Mouse (Mus musculus) large intestine, adult 2 months (tissue): Measurements from ENCODE around the gene Tspan14. TPM values are rescaled to one million over a fixed set of nuclear protein-coding genes. Genes with fewer than 3 reads are reported as not detected.
A peak's percentile ranks its signal among the peaks of the same experiment; 100 is the strongest.

ENCODE experiments used
- DNase-seq: peaks from one replicate; pipeline ENCODE4 v3.0.0-alpha.2; 2012; ENCODE audit warnings: low read depth, low spot score
- WGBS: fragments of 180-500 bp; shearing (Covaris S2); methylation state at CpG from one replicate; pipeline ENCODE4 v1.1.7; 2018; 5-methylcytosine and 5-hydroxymethylcytosine counted together
- polyA plus RNA-seq: library from polyadenylated mRNA; depleted of rRNA; stranded (reverse); fragments of >200 nt; gene quantifications from 2 replicates; pipeline ENCODE4 v1.2.3, GENCODE M21; 2012

Gene Tspan14
- polyA plus RNA-seq, 1 experiment = 49.4 TPM

DNA sequence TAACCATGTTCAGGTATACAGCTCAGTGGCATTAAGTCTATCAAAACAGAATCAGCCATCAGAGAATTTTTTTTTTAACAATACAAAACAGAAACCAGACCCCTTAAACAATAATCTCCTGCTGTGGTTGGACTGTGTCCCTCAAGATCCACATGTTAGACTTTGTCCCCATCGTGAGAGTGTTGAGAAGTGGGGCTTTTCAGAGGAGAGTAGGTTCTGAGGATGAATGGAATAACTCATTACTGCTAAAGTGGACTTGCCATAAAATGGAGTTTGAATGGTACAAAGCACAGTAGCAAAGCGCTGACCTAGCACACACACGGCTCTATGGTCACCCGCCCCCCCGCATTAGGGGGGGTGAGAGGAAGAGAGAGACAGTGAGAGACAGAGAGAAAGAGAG lies 37.7 kb downstream of the Tspan14 start:
- no peak for DNase-seq
- 49% methylated on average over 5 of the region's 5 CpGs for WGBS

DNA sequence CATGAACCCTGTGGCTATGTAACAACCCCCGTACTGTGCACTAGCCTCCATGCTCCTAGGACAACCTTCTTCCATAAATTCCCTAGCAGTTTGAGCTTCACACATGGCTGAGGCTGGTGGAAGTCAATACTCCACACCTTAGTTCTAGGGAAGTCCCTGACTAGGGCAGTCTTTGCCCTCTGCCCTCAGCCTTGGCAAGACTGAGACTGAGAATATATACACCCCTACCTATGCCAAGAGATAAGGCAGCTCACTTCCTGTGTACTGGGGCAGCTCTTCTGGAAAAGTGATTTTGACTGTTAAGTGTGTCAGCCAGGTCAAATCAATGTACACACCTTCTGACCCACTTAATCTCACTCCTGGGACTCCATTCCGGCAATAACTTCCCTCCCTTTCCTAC lies 39.6 kb downstream of the Tspan14 start:
- DNase-seq = peak; percentile 83
- 15% methylated on average over 2 of the region's 2 CpGs for WGBS

DNA sequence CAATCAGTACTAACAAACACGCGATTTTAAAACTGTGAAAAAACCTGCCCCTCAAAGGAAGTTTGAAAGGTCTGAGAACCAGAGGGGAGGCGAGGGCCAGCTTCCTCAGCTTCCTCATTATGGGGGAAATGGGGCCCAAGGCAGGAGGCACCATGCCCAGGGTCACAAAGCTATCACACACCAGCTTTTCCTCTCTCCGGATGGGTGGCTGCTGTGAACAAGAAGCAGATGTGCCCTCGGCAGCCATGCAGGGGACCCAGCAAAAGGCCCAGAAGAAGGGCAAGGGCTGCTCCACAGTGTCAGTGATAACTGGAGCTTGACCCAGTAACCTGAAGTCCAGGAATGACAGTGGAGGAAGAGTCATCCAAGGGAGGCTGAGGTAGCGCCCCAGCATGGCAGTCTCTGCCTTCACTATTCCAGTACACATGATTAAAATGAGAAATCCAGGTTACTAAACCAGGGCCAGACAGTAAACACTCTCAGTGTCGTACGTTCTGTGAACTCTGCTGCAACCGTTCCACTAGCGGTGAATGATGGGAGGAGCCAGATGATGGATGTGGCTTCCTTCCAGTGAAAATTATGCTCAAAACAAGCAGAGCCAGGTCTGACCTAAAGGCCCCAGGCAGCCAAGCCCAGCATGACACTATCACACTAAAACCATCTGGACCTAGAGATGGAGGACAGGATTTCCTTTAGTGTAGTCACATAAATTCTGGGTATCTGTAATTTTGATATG lies 42.1 kb downstream of the Tspan14 start:
- no peak for DNase-seq
- WGBS = 23% methylated on average over 10 of the region's 10 CpGs

DNA sequence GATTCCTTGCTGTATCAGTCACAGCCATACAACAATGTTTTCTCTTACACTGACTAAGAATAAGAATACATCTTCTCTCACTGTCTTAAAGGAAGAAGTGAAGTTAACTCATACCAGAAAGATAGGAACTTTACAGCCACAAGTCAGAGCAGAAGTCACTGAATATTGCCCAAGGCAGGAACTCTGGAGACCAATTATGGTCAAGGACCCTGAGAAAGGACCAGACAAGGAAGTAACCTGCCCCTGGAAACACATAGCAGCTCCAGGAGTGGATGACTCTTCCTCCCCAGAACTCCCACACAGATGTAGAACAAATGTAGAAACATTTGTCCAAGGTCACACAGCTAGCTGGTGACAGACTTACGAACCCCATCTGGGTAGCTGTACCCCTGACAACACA lies 45.4 kb downstream of the Tspan14 start:
- 94% methylated on average over 1 of the region's 1 CpGs for WGBS
- DNase-seq = no peak

DNA sequence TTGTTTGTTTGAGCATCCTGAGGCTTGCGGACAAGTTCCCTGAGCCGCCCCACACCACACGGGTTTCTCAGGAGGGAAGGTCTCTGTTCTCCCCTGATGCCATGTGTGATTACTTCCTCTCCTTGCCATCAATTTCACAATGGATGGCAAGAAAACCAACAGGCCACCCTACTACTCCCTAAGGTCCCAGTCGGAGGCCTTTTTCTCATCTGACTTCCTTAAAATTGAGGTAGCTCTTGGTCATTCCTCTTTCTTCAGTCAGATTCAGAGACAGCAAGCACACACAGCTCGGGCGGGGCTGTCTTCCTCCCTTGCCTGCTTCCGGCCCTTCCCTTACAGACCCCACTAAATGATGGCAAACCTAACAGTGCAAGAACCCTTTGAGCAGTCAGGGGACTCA lies 47.1 kb downstream of the Tspan14 start:
- DNase-seq = no peak
- whole genome bisulfite sequencing = 76% methylated on average over 7 of the region's 7 CpGs

DNA sequence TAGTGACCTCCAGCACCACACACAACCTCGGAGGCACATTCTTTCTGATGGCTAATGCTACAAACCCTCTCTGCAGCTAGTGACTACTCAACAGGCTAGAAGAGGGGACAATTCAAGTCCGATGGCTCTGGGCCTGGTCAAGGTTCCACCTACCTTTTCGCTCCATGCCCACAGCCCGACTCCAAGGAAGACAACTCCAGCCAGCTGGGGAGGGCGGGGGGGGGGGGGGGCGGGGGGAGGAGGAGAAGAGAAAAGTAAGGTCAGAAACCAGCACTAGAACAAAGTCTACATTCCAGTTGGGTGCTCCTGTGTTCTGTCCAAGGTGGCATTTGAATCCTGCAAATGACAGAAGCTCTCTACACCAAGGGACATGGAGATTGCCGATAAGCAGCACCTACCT lies 48.1 kb downstream of the Tspan14 start:
- DNase-seq = no peak
- 71% methylated on average over 6 of the region's 7 CpGs for WGBS

DNA sequence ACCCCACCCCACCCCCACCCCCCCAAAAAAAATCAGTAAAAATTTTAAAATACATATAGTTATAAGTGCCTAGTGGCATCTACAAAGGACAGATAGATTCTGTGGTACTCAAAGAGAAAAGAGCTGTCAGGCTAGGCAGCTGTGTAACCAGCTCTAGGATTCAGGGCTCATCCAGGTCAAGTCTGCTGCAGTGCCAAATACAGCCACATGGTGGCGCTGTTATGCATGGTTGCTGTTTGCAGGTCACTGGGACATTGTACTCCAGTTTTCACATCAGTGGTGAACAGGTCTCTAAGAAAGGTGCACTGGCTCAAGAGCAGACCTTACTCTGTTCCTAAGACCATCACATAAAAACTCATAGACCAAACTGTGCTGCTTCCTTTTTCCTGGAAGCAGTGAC lies 49.0 kb downstream of the Tspan14 start:
- DNase-seq = peak; percentile 83
- 3% methylated on average over 1 of the region's 1 CpGs for WGBS

DNA sequence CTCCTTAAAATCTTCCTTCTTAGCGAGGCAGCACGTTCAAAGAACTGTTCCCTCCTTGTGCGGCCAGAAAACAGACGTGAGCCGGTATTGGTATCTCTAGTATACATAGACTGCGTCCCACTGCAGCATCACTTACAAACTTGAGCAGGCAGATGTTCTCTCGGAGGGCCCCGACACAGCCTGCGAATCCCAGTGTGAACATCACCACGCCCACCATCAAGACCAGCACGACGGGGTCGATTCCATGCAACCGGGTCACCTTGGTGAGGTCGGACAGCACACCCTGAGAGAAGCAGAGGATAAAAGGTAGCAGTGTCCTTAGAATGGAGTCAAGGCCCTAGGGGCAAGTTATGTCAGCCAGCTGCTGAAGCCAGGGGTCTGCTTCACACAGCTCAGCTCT lies 49.9 kb downstream of the Tspan14 start:
- no peak for DNase-seq
- WGBS = 84% methylated on average over 15 of the region's 15 CpGs

DNA sequence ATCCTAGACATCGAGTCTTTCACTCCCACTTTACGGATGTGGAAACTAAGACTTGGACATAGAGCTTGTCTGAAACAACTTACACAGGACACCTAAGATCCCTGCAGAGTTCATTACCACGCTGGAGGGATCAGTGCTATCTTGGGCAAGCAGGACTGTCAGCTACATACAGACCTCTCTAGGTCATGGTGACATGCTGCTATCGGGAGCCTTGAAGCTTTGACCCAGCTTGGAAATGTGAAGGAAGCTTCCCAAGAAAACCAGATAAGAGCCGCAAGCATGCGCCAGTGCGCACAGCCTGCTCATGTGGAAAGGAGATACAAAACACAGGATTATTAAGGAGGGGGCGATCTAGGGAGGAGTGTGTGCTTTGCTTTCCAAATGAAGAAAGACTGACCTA lies 50.8 kb downstream of the Tspan14 start:
- no peak for DNase-seq
- 79% methylated on average over 8 of the region's 8 CpGs for WGBS

DNA sequence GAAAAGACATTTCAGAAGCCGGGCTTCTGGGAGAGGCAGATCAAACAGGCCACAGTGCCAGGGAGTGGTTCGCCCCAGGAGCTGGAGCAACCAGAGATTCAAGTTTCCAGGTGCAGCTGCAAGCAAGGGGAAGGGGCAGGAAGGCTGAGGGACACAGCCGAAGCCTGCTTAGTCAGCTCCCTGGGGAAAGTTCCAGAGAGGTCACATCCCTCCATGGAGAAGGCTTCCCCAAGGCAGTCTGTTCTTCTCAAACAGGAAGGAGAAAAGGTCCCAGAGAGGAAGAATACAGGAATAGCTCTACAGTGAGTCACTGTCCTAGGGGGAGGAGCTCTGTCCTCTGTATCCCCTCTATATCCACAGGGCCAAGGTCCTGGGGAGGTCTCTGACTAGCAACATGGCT lies 51.9 kb downstream of the Tspan14 start:
- no peak for DNase-seq
- 36% methylated on average over 3 of the region's 3 CpGs for WGBS

DNA sequence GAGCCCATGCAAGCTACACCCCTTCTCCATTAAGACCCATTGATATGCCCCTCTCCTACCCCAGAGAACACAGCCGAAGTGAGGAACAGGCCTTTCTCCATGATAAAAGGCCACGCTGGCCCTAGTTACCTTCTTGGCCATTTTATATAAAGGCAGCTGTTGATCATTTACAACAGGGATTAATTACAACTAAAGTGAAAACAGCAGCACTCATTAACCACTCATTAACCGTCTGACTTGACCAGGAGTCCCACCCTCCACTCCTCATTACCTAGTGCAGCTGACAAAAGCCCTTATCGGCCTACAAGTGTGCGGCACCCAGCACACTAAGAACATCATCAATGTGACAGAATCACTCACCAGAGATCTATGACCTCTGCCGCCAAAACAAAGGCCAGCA lies 52.9 kb downstream of the Tspan14 start:
- no peak for DNase-seq
- 92% methylated on average over 6 of the region's 6 CpGs for WGBS

DNA sequence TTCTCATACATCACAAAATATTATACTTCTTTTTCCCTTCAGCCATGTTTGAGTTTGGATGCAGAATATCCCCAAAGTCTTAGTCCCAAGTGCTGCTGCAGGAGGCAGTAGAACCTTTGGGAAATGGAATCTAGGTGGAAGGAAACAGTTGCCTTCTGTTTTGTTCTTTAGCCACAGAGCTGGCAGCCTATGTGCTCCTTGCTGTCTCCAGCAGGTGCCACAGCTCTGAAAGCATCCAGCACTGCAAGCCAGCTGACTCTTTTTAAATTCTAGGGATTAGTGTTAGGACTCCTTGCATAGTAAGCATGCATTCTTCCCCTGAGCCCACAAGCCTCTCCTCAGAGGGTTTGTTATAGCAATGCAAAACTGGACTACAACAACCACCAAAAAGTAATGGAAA lies 55.1 kb downstream of the Tspan14 start:
- no peak for DNase-seq

DNA sequence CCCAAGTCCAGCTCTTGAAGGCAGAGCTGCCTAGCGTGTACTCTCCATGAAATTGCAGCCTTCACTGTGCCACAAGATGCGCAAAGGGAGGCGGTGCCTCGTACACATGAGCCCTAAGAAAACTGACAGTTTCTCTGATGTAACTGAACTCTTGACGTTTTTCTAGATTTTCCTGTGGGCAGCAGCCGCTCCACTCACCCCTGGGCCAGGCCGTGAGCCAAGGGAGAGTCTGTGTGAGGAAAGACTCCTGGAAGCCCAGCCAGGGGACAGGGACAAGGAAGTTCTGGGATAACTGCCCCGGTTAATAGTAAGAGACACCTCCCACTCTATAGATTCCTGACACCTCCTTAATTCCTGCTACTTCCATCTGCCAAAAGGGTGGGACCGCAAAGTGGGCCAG lies 57.8 kb downstream of the Tspan14 start:
- DNase-seq = no peak
- WGBS = 72% methylated on average over 9 of the region's 9 CpGs

DNA sequence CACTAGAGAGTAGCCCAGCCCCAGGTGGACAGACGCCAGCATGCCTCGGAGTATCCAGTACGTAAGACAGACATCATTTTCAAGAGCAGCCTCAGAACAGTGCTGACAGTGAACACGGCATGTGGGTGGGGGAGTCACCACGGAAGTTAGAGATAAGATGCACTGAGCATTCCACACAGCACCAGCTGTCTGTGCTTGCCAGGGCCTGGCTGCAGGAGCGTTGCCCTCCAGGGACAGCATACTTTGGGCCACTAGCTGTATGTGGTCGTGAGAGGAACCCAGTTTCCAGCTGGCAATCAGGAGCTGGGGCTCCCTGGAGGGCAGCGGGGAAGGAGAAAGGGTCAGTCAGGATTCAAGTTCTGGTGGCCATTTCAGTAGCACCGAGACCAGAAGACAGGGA lies 59.8 kb downstream of the Tspan14 start:
- WGBS = 88% methylated on average over 9 of the region's 9 CpGs
- DNase-seq = no peak

DNA sequence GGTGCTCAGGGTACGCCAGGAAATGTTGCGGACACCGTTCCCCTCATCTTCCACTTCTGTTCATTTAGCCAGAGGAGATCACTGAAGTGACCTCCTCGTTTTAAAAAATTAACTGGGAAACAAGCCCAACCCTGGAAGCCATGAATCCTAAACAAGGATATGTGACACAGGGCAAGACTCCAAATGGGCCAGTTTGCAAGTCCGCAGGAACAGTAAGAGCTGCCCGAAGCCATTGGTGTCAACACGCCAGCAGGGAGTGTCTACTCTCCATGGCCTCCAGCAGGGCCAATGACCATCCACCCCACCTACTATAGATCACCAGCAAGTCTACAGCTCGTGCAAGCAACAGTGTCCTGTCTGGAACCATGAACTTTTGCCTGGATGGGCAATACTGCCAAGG lies 60.8 kb downstream of the Tspan14 start:
- no peak for DNase-seq
- WGBS = 88% methylated on average over 8 of the region's 8 CpGs

DNA sequence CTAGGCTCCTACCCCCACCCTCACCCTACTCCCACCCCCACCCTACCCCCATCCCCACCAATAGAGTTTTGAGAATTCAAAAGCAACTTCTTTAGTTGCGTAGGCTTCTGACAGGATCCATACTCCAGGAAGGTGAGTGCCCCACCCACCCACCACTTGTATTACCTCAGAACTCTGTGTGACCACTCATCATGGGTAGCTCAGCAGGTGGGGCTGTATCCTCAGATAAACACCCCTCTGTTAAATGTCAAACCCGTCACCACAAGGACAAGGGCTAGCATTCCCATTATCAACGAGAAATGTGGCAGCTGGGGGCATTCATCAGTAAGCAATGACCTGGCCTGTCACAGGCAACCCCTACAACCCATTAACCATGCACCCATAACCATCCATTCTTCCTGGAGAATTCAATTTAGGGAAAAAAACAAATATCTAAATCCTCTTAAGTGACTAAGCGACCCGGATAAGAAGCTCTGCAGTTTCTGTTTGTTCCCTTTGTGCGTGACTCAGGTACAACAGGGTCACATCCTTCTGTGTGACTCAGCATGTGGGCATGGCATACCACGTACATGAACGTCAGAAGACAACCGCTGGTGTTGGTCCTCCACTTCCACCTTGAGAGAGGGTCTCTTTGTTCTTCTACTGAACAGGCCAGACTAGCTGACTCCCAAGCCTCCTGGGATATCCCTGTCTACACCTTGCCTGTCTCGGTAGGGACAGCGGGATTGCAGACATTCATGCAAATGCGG lies 64.1 kb downstream of the Tspan14 start:
- DNase-seq = no peak
- WGBS = 78% methylated on average over 12 of the region's 12 CpGs

DNA sequence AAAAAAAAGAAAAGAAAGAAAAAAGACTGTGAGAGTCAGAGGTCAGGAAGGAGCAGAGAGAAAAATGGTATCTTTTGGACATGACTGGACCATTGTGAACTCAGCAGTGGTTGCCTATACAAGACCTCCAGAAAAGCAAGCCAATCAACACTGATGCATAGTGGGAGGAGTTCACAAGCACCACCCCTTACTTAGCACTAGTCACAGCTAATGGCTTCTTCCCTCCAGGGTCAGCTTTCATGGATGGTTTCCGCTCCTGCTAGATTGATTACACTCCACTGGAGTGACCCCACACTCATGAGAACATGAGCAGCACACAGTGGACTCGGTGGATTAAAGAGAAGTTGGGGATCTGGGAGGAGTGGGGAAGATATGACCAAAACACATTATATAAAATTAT lies 66.3 kb downstream of the Tspan14 start:
- WGBS = 72% methylated on average over 2 of the region's 2 CpGs
- no peak for DNase-seq

DNA sequence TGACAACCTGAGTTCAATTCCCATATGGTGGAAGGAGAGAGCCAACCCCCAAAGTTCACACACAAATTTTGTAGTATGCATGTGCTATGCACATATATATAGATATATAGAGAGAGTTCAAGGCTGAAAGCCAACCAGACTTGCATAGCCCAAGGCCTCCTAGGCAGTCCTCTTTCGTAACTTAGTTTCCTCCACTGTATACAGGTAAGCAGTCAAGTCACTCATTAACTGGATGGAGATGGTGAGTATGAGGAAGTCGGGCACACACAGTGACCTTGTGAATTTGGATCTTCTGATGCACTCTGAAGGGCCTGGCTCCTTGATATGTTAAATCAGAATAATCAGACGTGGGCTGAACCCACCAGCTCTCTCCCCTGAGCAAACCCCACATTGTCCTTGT lies 68.7 kb downstream of the Tspan14 start:
- WGBS = 35% methylated on average over 3 of the region's 3 CpGs
- no peak for DNase-seq

DNA sequence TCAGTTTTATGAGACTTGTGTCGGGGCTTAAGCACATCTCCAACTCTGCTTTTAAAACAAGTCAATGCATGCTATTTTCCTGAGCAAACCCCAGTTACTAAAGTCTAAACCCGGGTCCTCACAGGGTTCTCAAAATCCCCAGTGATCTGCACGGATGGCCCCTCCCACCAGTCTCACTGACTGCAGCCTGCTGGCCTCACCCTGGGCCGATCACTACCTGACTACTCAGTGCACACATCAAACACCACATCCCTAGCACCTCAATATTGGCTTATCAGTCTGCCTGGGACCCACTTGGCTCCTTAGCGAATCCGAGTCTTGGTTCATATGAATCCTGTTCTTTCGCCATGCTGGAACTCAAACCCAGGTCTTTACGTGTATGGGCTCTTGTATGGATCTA lies 70.9 kb downstream of the Tspan14 start:
- no peak for DNase-seq
- 67% methylated on average over 8 of the region's 8 CpGs for WGBS

DNA sequence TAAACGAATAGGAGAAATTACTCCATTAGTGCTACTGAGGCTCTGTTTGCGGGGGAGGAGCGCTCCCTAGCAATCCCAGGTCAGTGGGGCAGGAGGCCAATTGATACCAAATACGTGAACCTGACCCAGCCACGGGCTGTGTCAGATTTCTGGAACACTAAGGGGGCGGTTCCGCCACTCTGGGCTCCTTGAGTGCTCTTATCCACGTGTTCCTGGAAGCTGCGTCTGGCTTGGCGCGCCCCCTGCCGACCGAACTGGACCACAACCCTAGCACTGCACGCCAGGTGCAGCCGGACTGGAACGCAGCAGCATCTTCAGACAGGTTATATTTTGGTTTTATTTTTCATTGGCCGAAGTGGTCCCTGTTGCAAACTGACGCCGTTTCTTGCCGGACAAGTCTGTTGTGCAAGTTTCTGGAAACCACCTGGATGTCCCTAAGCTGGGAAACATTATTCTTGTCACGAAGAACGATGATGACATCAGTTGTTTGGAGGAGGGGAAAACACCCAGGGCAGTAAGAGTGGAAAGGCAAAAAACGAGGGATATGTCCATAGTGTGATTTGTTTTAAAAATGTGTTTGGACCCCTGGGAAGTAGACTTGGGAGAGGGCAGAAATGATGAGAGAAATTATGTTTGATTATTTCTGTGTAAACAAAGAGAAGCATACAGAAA lies 71.9 kb downstream of the Tspan14 start:
- WGBS = 9% methylated on average over 23 of the region's 23 CpGs
- DNase-seq = no peak

DNA sequence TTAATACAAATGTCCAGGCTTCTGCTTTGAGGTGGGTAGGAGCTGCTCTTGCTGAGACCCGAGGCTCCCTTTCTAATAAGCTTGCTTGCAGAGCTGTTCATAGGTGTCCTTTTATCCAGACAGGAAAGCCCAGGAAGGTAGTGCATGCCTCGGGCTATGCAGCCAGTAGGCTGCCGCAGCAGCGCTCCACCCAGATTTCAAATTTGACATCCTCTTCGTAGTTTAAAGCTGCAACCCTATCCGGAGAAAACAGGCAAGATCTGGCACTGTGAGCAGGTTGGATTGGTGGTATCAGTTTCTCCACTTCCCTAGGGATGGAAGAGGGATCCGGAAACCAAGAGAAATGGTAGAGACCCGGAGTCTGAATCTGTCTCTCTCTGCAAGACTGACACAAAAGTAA lies 72.7 kb downstream of the Tspan14 start:
- no peak for DNase-seq
- 78% methylated on average over 8 of the region's 8 CpGs for WGBS
